Mouse (Mus musculus): ENCODE results near the gene Ercc2.

GRCm38 (mm10) chr7:19341250-19341649 is 40.6 kb upstream of the Ercc2 start:
- no peak for TF ChIP-seq CTCF (IDR thresholded peaks at IDR 0.05 in 2 of 3, conservative IDR thresholded peaks at IDR 0.05 in 1 of 3; ENCODE audit: control insufficient read depth in 1 of 3, insufficient read depth in 1 of 3, low read depth in 2 of 3, low read length in 3 of 3, poor library complexity in 1 of 3, severe bottlenecking in 1 of 3)
- TF ChIP-seq MAFK (IDR thresholded peaks at IDR 0.05; ENCODE audit: borderline replicate concordance, low read depth, low read length) = no peak
- TF ChIP-seq TAL1 (IDR thresholded peaks at IDR 0.05; ENCODE audit: low read length) = no peak
- TF ChIP-seq GABPA (IDR thresholded peaks at IDR 0.05; ENCODE audit: low read depth, low read length) = no peak
- TF ChIP-seq POLR2A (IDR thresholded peaks at IDR 0.05; ENCODE audit: control insufficient read depth in 1 of 2, insufficient read depth in 1 of 2, low read depth in 1 of 2, low read length in 2 of 2, poor library complexity in 1 of 2) = no peak
- no peak for TF ChIP-seq ZC3H11A (IDR thresholded peaks at IDR 0.05; ENCODE audit: low read depth, low read length)
- TF ChIP-seq HCFC1 (IDR thresholded peaks at IDR 0.05; ENCODE audit: low read depth, low read length) = no peak

All from MEL (cell line).